Mouse (Mus musculus): Measurements from ENCODE around the gene Doc2a. TPM values are rescaled to one million over a fixed set of nuclear protein-coding genes. Genes with fewer than 3 reads are reported as not detected.
A peak's percentile ranks its signal among the peaks of the same experiment; 100 is the strongest.

Gene Doc2a
- polyA plus RNA-seq, 1 experiment, result 12.1 TPM

GRCm38 (mm10) chr7:126825403-126825802, 21.8 kb upstream of the Doc2a start:
- no peak for TF ChIP-seq CTCF (IDR thresholded peaks at IDR 0.05; ENCODE audit: borderline replicate concordance, insufficient read depth, low read depth, low read length)
- TF ChIP-seq POLR2A (IDR thresholded peaks at IDR 0.05; ENCODE audit: borderline replicate concordance, insufficient read depth, low read length), result no peak
- no peak for DNase-seq
- Histone ChIP-seq H3K4me1 (ENCODE audit: control insufficient read depth, insufficient read depth, low read length) (peaks cover 35% of the 10 kb centered on the region), H3K4me3 (replicated peaks; ENCODE audit: insufficient read depth, low read depth, low read length) (peak overlapping the region; percentile 41), H3K27ac (ENCODE audit: insufficient read depth, low read length) (0 out of 2 replicates have a peak overlapping the region, but pooled peaks have one; percentile 32), H3K27me3 (ENCODE audit: control insufficient read depth, insufficient read depth, low read length) (no peaks in the 10 kb centered on the region)
- 6% methylated on average over 8 of the region's 8 CpGs for WGBS

GRCm38 (mm10) chr7:126825952-126826351, 21.3 kb upstream of the Doc2a start:
- DNase-seq, result no peak
- whole genome bisulfite sequencing, result 47% methylated on average over 5 of the region's 5 CpGs
- peak overlapping the region; percentile 8 for H3K4me3 ChIP-seq (replicated peaks; ENCODE audit: insufficient read depth, low read depth, low read length)
- peaks cover 35% of the 10 kb centered on the region for H3K4me1 ChIP-seq (ENCODE audit: control insufficient read depth, insufficient read depth, low read length)
- H3K27ac ChIP-seq (ENCODE audit: insufficient read depth, low read length), result peak overlapping the region; percentile 32; the same call in 1 of the 2 replicates
- TF ChIP-seq POLR2A (IDR thresholded peaks at IDR 0.05; ENCODE audit: borderline replicate concordance, insufficient read depth, low read length) (no peak), CTCF (IDR thresholded peaks at IDR 0.05; ENCODE audit: borderline replicate concordance, insufficient read depth, low read depth, low read length) (no peak)
- no peaks in the 10 kb centered on the region for H3K27me3 ChIP-seq (ENCODE audit: control insufficient read depth, insufficient read depth, low read length)

- H3K27ac ChIP-seq (ENCODE audit: insufficient read depth, low read length), result no peak within 1 kb of the TSS
- H3K27me3 ChIP-seq (ENCODE audit: control insufficient read depth, insufficient read depth, low read length), result no peaks in the 10 kb centered on the region
- peaks cover 12% of the 10 kb centered on the region; the same call in 1 of the 2 replicates for H3K4me1 ChIP-seq (ENCODE audit: control insufficient read depth, insufficient read depth, low read length)
- 55% methylated on average over 5 of the region's 5 CpGs for WGBS
- no peak for DNase-seq
- peak within 1 kb of the TSS; percentile 49 for H3K4me3 ChIP-seq (replicated peaks; ENCODE audit: insufficient read depth, low read depth, low read length)
- TF ChIP-seq POLR2A (IDR thresholded peaks at IDR 0.05; ENCODE audit: borderline replicate concordance, insufficient read depth, low read length), result no peak
- TF ChIP-seq CTCF (IDR thresholded peaks at IDR 0.05; ENCODE audit: borderline replicate concordance, insufficient read depth, low read depth, low read length), result no peak
Measured at GRCm38 (mm10) chr7:126831539-126831938, 15.7 kb upstream of the Doc2a start, which contains the start of gene 4930451I11Rik. Gene 4930451I11Rik (minus strand): TSS chr7:126831639.

GRCm38 (mm10) chr7:126832036-126832598, 15.1 kb upstream of the Doc2a start:
- Histone ChIP-seq H3K4me3 (replicated peaks; ENCODE audit: insufficient read depth, low read depth, low read length) (peak overlapping the region; percentile 49), H3K27ac (ENCODE audit: insufficient read depth, low read length) (no peak overlapping the region), H3K27me3 (ENCODE audit: control insufficient read depth, insufficient read depth, low read length) (no peaks in the 10 kb centered on the region), H3K4me1 (ENCODE audit: control insufficient read depth, insufficient read depth, low read length) (peaks cover 11% of the 10 kb centered on the region; the same call in 1 of the 2 replicates)
- TF ChIP-seq CTCF (IDR thresholded peaks at IDR 0.05; ENCODE audit: borderline replicate concordance, insufficient read depth, low read depth, low read length) (peak; percentile 95), POLR2A (IDR thresholded peaks at IDR 0.05; ENCODE audit: borderline replicate concordance, insufficient read depth, low read length) (no peak)
- peak; percentile 83 to 86 for DNase-seq
- 2% methylated on average over 21 of the region's 21 CpGs for WGBS

GRCm38 (mm10) chr7:126833294-126833693, 13.9 kb upstream of the Doc2a start:
- DNase-seq, result no peak
- Histone ChIP-seq H3K4me3 (replicated peaks; ENCODE audit: insufficient read depth, low read depth, low read length) (no peak overlapping the region), H3K27me3 (ENCODE audit: control insufficient read depth, insufficient read depth, low read length) (no peaks in the 10 kb centered on the region), H3K27ac (ENCODE audit: insufficient read depth, low read length) (no peak overlapping the region), H3K4me1 (ENCODE audit: control insufficient read depth, insufficient read depth, low read length) (0 out of 2 replicates have a peak, but pooled peaks cover 5% of the 10 kb centered on the region)
- 79% methylated on average over 1 of the region's 1 CpGs for WGBS
- no peak for TF ChIP-seq POLR2A (IDR thresholded peaks at IDR 0.05; ENCODE audit: borderline replicate concordance, insufficient read depth, low read length)
- TF ChIP-seq CTCF (IDR thresholded peaks at IDR 0.05; ENCODE audit: borderline replicate concordance, insufficient read depth, low read depth, low read length), result no peak

GRCm38 (mm10) chr7:126843276-126843675, 3.9 kb upstream of the Doc2a start:
- Histone ChIP-seq H3K4me3 (replicated peaks; ENCODE audit: insufficient read depth, low read depth, low read length) (no peak overlapping the region), H3K4me1 (ENCODE audit: control insufficient read depth, insufficient read depth, low read length) (peaks cover 4% of the 10 kb centered on the region; the same call in 1 of the 2 replicates), H3K27ac (ENCODE audit: insufficient read depth, low read length) (no peak overlapping the region), H3K27me3 (ENCODE audit: control insufficient read depth, insufficient read depth, low read length) (no peaks in the 10 kb centered on the region)
- DNase-seq, result no peak
- 72% methylated on average over 9 of the region's 9 CpGs for WGBS
- TF ChIP-seq CTCF (IDR thresholded peaks at IDR 0.05; ENCODE audit: borderline replicate concordance, insufficient read depth, low read depth, low read length), result no peak
- TF ChIP-seq POLR2A (IDR thresholded peaks at IDR 0.05; ENCODE audit: borderline replicate concordance, insufficient read depth, low read length), result no peak

- no peak for DNase-seq
- peaks cover 4% of the 10 kb centered on the region; the same call in 1 of the 2 replicates for H3K4me1 ChIP-seq (ENCODE audit: control insufficient read depth, insufficient read depth, low read length)
- H3K4me3 ChIP-seq (replicated peaks; ENCODE audit: insufficient read depth, low read depth, low read length), result no peak overlapping the region
- H3K27me3 ChIP-seq (ENCODE audit: control insufficient read depth, insufficient read depth, low read length), result no peaks in the 10 kb centered on the region
- TF ChIP-seq POLR2A (IDR thresholded peaks at IDR 0.05; ENCODE audit: borderline replicate concordance, insufficient read depth, low read length) (no peak), CTCF (IDR thresholded peaks at IDR 0.05; ENCODE audit: borderline replicate concordance, insufficient read depth, low read depth, low read length) (no peak)
- H3K27ac ChIP-seq (ENCODE audit: insufficient read depth, low read length), result no peak overlapping the region
- WGBS, result 66% methylated on average over 2 of the region's 2 CpGs
Measured at GRCm38 (mm10) chr7:126845516-126845915, 1.7 kb upstream of the Doc2a start.

All from cerebellum, adult 2 months (tissue).